Mouse (Mus musculus) kidney, postnatal 0 days (tissue): Measurements from ENCODE around the gene Clps. TPM values are rescaled to one million over a fixed set of nuclear protein-coding genes. Genes with fewer than 3 reads are reported as not detected.
A peak's percentile ranks its signal among the peaks of the same experiment; 100 is the strongest.

ENCODE experiments used
- ATAC-seq: fragments of 200-750 bp; cut with Nextera tagmentation; replicated peaks from 2 replicates; pipeline ENCODE4 v1.8.0; 2017; ENCODE audit warnings: low read depth, moderate number of reproducible peaks, moderate TSS enrichment, moderate library complexity; ENCODE audit not compliant: low FRiP score
- DNase-seq: peaks from one replicate; pipeline ENCODE4 v3.0.0-alpha.2; 2016; ENCODE audit warnings: low spot score
- H3K27ac ChIP-seq: fragments of 300-500 bp; sonication (generic); 2 replicates; pipeline ENCODE4 v1.5.1; 2014; ENCODE audit warnings: mild to moderate bottlenecking
- H3K27me3 ChIP-seq: fragments of 300-500 bp; sonication (generic); 2 replicates; pipeline ENCODE4 v1.6.1; 2014; ENCODE audit warnings: low read length, mixed read lengths; ENCODE audit not compliant: insufficient read depth
- H3K36me3 ChIP-seq: fragments of 300-500 bp; sonication (generic); 2 replicates; pipeline ENCODE4 v1.6.1; 2014; ENCODE audit warnings: low read length, mixed read lengths; ENCODE audit not compliant: insufficient read depth
- H3K4me1 ChIP-seq: fragments of 300-500 bp; sonication (generic); replicated peaks from 2 replicates; pipeline ENCODE4 v1.6.1; 2014; ENCODE audit warnings: antibody characterized with exemption, low read length, mixed read lengths; ENCODE audit not compliant: insufficient read depth
- H3K4me2 ChIP-seq: fragments of 300-500 bp; sonication (generic); 2 replicates; pipeline ENCODE4 v1.6.1; 2014; ENCODE audit warnings: mild to moderate bottlenecking, low read length, moderate library complexity, mixed read lengths
- H3K4me3 ChIP-seq: fragments of 300-500 bp; sonication (generic); replicated peaks from 2 replicates; pipeline ENCODE4 v1.5.1; 2014; ENCODE audit warnings: low read depth, low read length
- H3K9ac ChIP-seq: fragments of 300-500 bp; sonication (generic); 2 replicates; pipeline ENCODE4 v1.6.1; 2014; ENCODE audit warnings: low read depth, low read length
- H3K9me3 ChIP-seq: fragments of 300-500 bp; sonication (generic); replicated peaks from 2 replicates; pipeline ENCODE4 v1.6.1; 2016; ENCODE audit warnings: low read length, inconsistent platforms, mixed read lengths
- CTCF ChIP-seq: IDR thresholded peaks from 2 replicates; pipeline ENCODE4 v1.5.1; 2016; ENCODE audit warnings: antibody characterized with exemption, low read depth, mild to moderate bottlenecking, moderate library complexity
- WGBS: fragments of 180-500 bp; shearing (Covaris S2); extraction: QIAGEN DNeasy Blood & Tissue Kit; methylation state at CpG from one replicate; pipeline ENCODE4 v1.1.7; 2014; 5-methylcytosine and 5-hydroxymethylcytosine counted together
- microRNA-seq: library from miRNA; unstranded; fragments of <30 nt; microRNA quantifications from one replicate; pipeline ENCODE4, GENCODE M21; 2016
- polyA plus RNA-seq: library from polyadenylated mRNA; unstranded; fragments of >200 nt; fragmentation: Nextera tagmentation; extraction: Ambion mirVana; gene quantifications from 2 replicates; pipeline ENCODE4 v1.2.1, GENCODE M21; 2015

Clps gene
- polyA plus RNA-seq, 1 experiment from 2014 or later = not detected

- no peak for TF ChIP-seq CTCF
- WGBS = 68% methylated on average over 1 of the region's 1 CpGs
- ATAC-seq (no peak), DNase-seq (no peak)
- Histone ChIP-seq H3K9me3 (no peaks in the 10 kb centered on the region), H3K4me2 (no peak overlapping the region), H3K27ac (peak overlapping the region; percentile 85), H3K4me3 (no peak overlapping the region), H3K4me1 (peaks cover 32% of the 10 kb centered on the region), H3K9ac (no peak overlapping the region), H3K36me3 (no peaks in the 10 kb centered on the region), H3K27me3 (no peaks in the 10 kb centered on the region)
Observed at GRCm38 (mm10) chr17:28513337-28513736, 47.2 kb downstream of the Clps start.

GRCm38 (mm10) chr17:28512696-28513095, 47.9 kb downstream of the Clps start:
- H3K36me3 ChIP-seq = no peaks in the 10 kb centered on the region
- H3K27me3 ChIP-seq = no peaks in the 10 kb centered on the region
- peak overlapping the region; percentile 24; the same call in 1 of the 2 replicates for H3K9ac ChIP-seq
- ATAC-seq (peak; percentile 85), DNase-seq (peak; percentile 61)
- no peak for TF ChIP-seq CTCF
- 12% methylated on average over 6 of the region's 6 CpGs for WGBS
- H3K9me3 ChIP-seq = no peaks in the 10 kb centered on the region
- no peak overlapping the region for H3K4me2 ChIP-seq
- peak overlapping the region; percentile 85 for H3K27ac ChIP-seq
- no peak overlapping the region for H3K4me3 ChIP-seq
- H3K4me1 ChIP-seq = peaks cover 31% of the 10 kb centered on the region

DNA sequence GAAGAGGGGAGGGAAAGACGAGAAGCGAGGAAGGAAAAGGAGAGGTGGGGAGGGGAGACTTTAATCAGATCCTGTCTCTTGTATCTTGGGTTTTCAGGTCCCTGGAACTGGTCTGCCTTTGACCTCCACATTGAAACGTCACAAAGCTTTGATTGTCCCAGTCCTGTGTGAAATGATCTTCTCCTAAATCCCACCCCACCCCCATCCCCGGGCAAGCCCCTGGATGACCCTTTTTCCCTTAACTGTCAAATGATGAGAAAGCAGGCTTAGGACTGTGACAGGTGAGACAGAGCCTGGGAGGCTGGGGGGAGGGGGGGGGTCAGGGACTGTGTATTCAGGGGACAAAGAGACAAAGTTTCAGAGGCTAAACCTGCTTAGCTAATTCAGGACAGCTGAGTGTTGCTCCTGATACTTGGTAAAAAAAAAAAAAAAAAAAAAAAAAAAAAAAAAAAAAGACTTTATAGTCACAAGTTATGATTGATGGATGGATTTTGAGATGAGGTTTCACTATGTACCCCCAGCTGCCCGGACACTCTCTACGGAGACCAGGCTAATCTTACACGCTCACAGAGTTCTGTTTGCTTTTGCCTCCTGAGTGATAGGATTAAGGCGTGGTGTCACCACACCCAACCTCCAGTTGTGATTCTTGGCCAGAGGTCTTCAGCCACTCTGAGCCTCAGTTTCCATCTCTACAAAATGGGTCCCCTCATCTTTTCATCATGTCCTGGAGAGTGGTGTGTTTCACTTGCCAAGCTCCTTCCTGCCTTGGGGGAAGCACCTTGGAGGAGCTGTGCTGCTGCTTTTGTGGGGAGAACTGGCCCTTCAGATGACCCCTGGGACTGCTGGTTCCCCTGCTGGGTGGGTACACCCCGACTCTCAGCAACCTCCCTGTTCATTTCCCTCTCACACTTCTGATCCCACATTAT, 48.7 kb downstream of the Clps start:
- Histone ChIP-seq H3K9ac (peak overlapping the region; percentile 24; the same call in 1 of the 2 replicates), H3K27ac (peak overlapping the region; percentile 85), H3K4me3 (no peak overlapping the region), H3K36me3 (no peaks in the 10 kb centered on the region), H3K27me3 (no peaks in the 10 kb centered on the region), H3K4me1 (peaks cover 40% of the 10 kb centered on the region), H3K4me2 (no peak overlapping the region), H3K9me3 (no peaks in the 10 kb centered on the region)
- no peak for ATAC-seq
- no peak for DNase-seq
- TF ChIP-seq CTCF = no peak
- WGBS = 33% methylated on average over 9 of the region's 9 CpGs

DNA sequence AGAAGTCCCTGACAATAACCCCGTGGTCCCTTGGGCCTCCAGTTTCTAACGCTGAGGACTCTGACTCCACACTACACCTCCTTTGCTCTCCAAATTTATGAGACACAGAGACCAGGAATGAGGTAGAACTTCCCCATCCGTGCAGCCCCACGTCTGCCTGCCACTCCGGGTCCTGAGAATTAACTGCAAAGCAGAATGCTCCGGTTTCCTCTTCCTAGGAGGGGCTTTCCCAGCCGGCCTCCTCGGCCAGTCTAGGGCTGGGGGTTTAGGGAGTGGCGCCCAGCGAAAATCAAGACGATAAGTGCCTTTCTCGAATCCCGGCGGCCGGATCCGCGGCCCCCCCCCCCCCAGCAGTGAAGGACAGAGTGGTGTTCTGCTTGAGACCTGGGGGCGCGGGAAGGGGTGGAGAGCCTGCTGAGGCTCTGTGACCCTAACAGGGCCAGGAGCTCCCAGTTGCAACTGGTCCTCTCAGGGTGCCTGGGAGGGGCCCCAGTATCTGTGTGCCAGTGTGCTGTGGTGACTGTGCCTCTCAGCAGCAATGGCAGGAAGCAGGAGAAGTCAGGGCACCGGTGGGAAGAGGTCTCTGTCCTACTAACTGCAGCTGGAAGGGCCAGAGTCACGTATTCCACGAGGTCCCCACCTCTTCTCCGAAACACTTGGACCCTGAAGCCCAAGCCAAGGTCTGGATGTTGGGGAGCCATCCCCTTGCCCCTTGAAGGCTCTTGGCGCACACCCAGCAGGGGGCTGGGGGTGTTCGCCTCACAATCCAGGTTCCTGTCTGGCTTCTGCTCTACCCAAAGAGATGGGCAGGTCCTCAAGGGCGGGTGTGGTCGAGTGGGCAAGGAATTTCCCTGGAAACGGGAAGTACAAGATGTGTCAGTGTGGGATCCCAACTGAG, 49.9 kb downstream of the Clps start:
- no peak for TF ChIP-seq CTCF
- Histone ChIP-seq H3K27me3 (no peaks in the 10 kb centered on the region), H3K9ac (peak overlapping the region; percentile 32; the same call in 1 of the 2 replicates), H3K4me1 (peaks cover 36% of the 10 kb centered on the region), H3K36me3 (no peaks in the 10 kb centered on the region), H3K4me2 (peak overlapping the region; percentile 42), H3K4me3 (0 out of 2 replicates have a peak overlapping the region, but pooled peaks have one; percentile 9), H3K9me3 (no peaks in the 10 kb centered on the region), H3K27ac (no peak overlapping the region)
- ATAC-seq (no peak), DNase-seq (peak; percentile 67)
- WGBS = 6% methylated on average over 27 of the region's 28 CpGs

Small RNA genes within 50 kb of the gene (microRNA-seq; reads per million reads assigned to microRNA genes)
- gene Gm25195 (not detected), gene Mir6969 (not detected)

Other genes with a start within 250 kb of the Clps start
- 24.9 and 29.5 TPM in 2 replicates for gene Fance, start 247.2 kb downstream of the Clps start, polyA plus RNA-seq
- gene Rpl10a, start 232.3 kb downstream of the Clps start, polyA plus RNA-seq = 645 and 750 TPM in 2 replicates
- 7.7 and 8.5 TPM in 2 replicates for gene Tead3, start 209.9 kb downstream of the Clps start, polyA plus RNA-seq
- 3.6 and 3.9 TPM in 2 replicates for gene Tulp1, start 195.5 kb downstream of the Clps start, polyA plus RNA-seq
- 16.2 and 20.4 TPM in 2 replicates for gene Fkbp5, start 43.2 kb downstream of the Clps start, polyA plus RNA-seq
- not detected in 2 replicates for gene Armc12, start 30.0 kb downstream of the Clps start, polyA plus RNA-seq
- gene Clpsl2, start 11.4 kb downstream of the Clps start, polyA plus RNA-seq = not detected in 2 replicates
- gene Lhfpl5, start 14.9 kb upstream of the Clps start, polyA plus RNA-seq = 0.17 TPM in 1 of 2 replicates, not detected in the other
- gene Srpk1, start 61.9 kb upstream of the Clps start, polyA plus RNA-seq = 79.2 and 85.8 TPM in 2 replicates
- gene Slc26a8, start 129.5 kb upstream of the Clps start, polyA plus RNA-seq = 0.56 and 0.76 TPM in 2 replicates
- gene Mapk14, start 130.6 kb upstream of the Clps start, polyA plus RNA-seq = 33.8 and 34.0 TPM in 2 replicates
- 0.66 and 0.71 TPM in 2 replicates for gene AC170998.1, start 165.3 kb upstream of the Clps start, polyA plus RNA-seq
- 43.5 and 47.7 TPM in 2 replicates for gene Mapk13, start 208.5 kb upstream of the Clps start, polyA plus RNA-seq
- 7.1 and 8.3 TPM in 2 replicates for gene Brpf3, start 240.3 kb upstream of the Clps start, polyA plus RNA-seq